Mouse (Mus musculus) heart, postnatal 0 days (tissue): Measurements from ENCODE around the gene Gm6020. TPM values are rescaled to one million over a fixed set of nuclear protein-coding genes. Genes with fewer than 3 reads are reported as not detected.
"Not testable (repeated sequence)": the region's sequence is repeated elsewhere in the genome, so short reads cannot be mapped to it uniquely, and the experiment has no call there.

Experiments
- ATAC-seq: fragments of 200-750 bp; cut with Nextera tagmentation; 2 replicates; pipeline ENCODE4 v1.8.0; 2017; ENCODE audit warnings: low read depth, moderate number of reproducible peaks, moderate library complexity; ENCODE audit not compliant: insufficient read depth
- DNase-seq: peaks from one replicate; pipeline ENCODE4 v3.0.0-alpha.2; 2016; ENCODE audit warnings: low spot score
- H3K27ac ChIP-seq: fragments of 300-500 bp; sonication (generic); 2 replicates; pipeline ENCODE4 v1.5.1; 2014; ENCODE audit warnings: low read depth, mild to moderate bottlenecking
- H3K27me3 ChIP-seq: fragments of 300-500 bp; sonication (generic); 2 replicates; pipeline ENCODE4 v1.6.1; 2014; ENCODE audit warnings: low read length, mixed read lengths; ENCODE audit not compliant: control insufficient read depth, insufficient read depth
- H3K36me3 ChIP-seq: fragments of 300-500 bp; sonication (generic); replicated peaks from 2 replicates; pipeline ENCODE4 v1.6.1; 2014; ENCODE audit warnings: low read length, mixed read lengths; ENCODE audit not compliant: control insufficient read depth, insufficient read depth
- H3K4me1 ChIP-seq: fragments of 300-500 bp; sonication (generic); 2 replicates; pipeline ENCODE4 v1.6.1; 2014; ENCODE audit warnings: antibody characterized with exemption; ENCODE audit not compliant: control insufficient read depth, insufficient read depth
- H3K4me2 ChIP-seq: fragments of 300-500 bp; sonication (generic); 2 replicates; pipeline ENCODE4 v1.6.1; 2014; ENCODE audit warnings: low read depth, mild to moderate bottlenecking, low read length, moderate library complexity
- H3K4me3 ChIP-seq: fragments of 300-500 bp; sonication (generic); 2 replicates; pipeline ENCODE4 v1.5.1; 2014; ENCODE audit warnings: low read depth, low read length
- H3K9ac ChIP-seq: fragments of 300-500 bp; sonication (generic); replicated peaks from 2 replicates; pipeline ENCODE4 v1.6.1; 2014; ENCODE audit warnings: low read depth, low read length, mixed read lengths
- H3K9me3 ChIP-seq: fragments of 300-500 bp; sonication (generic); replicated peaks from 2 replicates; pipeline ENCODE4 v1.6.1; 2016; ENCODE audit warnings: low read length; ENCODE audit not compliant: control insufficient read depth
- CTCF ChIP-seq: IDR thresholded peaks from 2 replicates; pipeline ENCODE4 v1.5.1; 2016; ENCODE audit warnings: antibody characterized with exemption, control low read depth, low read depth
- EP300 ChIP-seq: IDR thresholded peaks from 2 replicates; pipeline ENCODE4 v1.6.1; 2016; ENCODE audit warnings: antibody characterized with exemption, low read depth
- WGBS: fragments of 180-500 bp; shearing (Covaris S2); extraction: QIAGEN DNeasy Blood & Tissue Kit; methylation state at CpG from one replicate; pipeline ENCODE4 v1.1.7; 2014; 5-methylcytosine and 5-hydroxymethylcytosine counted together
- polyA plus RNA-seq: library from polyadenylated mRNA; unstranded; fragments of >200 nt; fragmentation: Nextera tagmentation; extraction: Ambion mirVana; gene quantifications from 2 replicates; pipeline ENCODE4 v1.2.1, GENCODE M21; 2015
- total RNA-seq: library from RNA; depleted of rRNA; stranded (reverse); fragments of >200 nt; gene quantifications from 2 replicates; pipeline ENCODE4 v1.2.3, GENCODE M21; 2014; ENCODE audit warnings: low replicate concordance; rRNA removed

Gene Gm6020
- not detected in 2 replicates for total RNA-seq
- polyA plus RNA-seq = not detected in 2 replicates

- H3K4me3 ChIP-seq, H3K27me3 ChIP-seq, H3K4me2 ChIP-seq, H3K9ac ChIP-seq, H3K27ac ChIP-seq, H3K36me3 ChIP-seq, ATAC-seq, DNase-seq, H3K4me1 ChIP-seq: not testable (repeated sequence)
- WGBS = 70% methylated on average over 2 of the region's 2 CpGs
- H3K9me3 ChIP-seq = peaks cover 14% of the 10 kb centered on the region
Measured at GRCm38 (mm10) chr19:61183590-61183989, at the start of gene Gm6020. Gene Gm6020, plus strand, starts transcription at chr19:61183890.

- no peaks in the 10 kb centered on the region for H3K9me3 ChIP-seq
- no peak for TF ChIP-seq CTCF
- no peak for TF ChIP-seq EP300
- no peaks in the 10 kb centered on the region for H3K27me3 ChIP-seq
- H3K4me2 ChIP-seq = no peak overlapping the region
- no peak for ATAC-seq
- H3K4me1 ChIP-seq = peaks cover 12% of the 10 kb centered on the region; the same call in 1 of the 2 replicates
- H3K27ac ChIP-seq = no peak overlapping the region
- H3K36me3 ChIP-seq = no peaks in the 10 kb centered on the region
- H3K4me3 ChIP-seq = no peak overlapping the region
- no peak for DNase-seq
- H3K9ac ChIP-seq = no peak overlapping the region
Measured at GRCm38 (mm10) chr19:61138655-61139054, 45.0 kb upstream of the Gm6020 start.

GRCm38 (mm10) chr19:61140342-61141206, 43.1 kb upstream of the Gm6020 start, which contains the start of gene Zfp950:
Gene Zfp950, minus strand, starts transcription at chr19:61140840.
- WGBS = under 1% methylated on average over 18 of the region's 18 CpGs
- DNase-seq (peak; percentile 96), ATAC-seq (peak; percentile 99)
- H3K27ac ChIP-seq = peak within 1 kb of the TSS; percentile 63; the same call in 1 of the 2 replicates
- TF ChIP-seq EP300 (no peak), CTCF (no peak)
- no peaks in the 10 kb centered on the region for H3K36me3 ChIP-seq
- peak within 1 kb of the TSS; percentile 70 for H3K4me2 ChIP-seq
- H3K4me3 ChIP-seq = peak within 1 kb of the TSS; percentile 80
- H3K9me3 ChIP-seq = no peaks in the 10 kb centered on the region
- peak within 1 kb of the TSS; percentile 68 for H3K9ac ChIP-seq
- peaks cover 12% of the 10 kb centered on the region; the same call in 1 of the 2 replicates for H3K4me1 ChIP-seq
- no peaks in the 10 kb centered on the region for H3K27me3 ChIP-seq

DNA sequence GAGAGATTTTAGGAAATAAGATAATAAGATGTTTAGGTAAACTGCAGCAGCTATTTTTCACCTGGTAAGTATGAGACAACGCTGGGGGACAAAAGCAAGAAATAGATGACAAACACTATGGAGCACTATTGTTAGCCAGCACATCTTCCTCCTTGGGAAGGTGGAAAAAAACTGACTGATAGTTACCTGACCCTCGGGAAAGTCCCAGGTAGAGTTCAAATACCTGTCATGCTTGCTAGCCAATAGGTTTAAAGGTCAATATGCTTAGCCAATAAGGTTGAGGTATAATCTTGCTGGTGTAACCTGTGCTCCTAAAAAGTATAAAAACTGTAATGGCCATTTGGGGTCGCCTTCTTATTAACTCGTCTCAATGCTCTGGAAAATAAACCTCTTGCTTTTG, 42.4 kb upstream of the Gm6020 start:
- peak overlapping the region; percentile 70 for H3K4me2 ChIP-seq
- no peaks in the 10 kb centered on the region for H3K27me3 ChIP-seq
- H3K9me3 ChIP-seq = no peaks in the 10 kb centered on the region
- 18% methylated on average over 4 of the region's 4 CpGs for WGBS
- DNase-seq (no peak), ATAC-seq (no peak)
- 0 out of 2 replicates have a peak, but pooled peaks have one; percentile 10 for TF ChIP-seq EP300
- TF ChIP-seq CTCF = no peak
- H3K4me1 ChIP-seq = peaks cover 12% of the 10 kb centered on the region; the same call in 1 of the 2 replicates
- H3K36me3 ChIP-seq = no peaks in the 10 kb centered on the region
- H3K27ac ChIP-seq = no peak overlapping the region
- peak overlapping the region; percentile 80 for H3K4me3 ChIP-seq
- H3K9ac ChIP-seq = peak overlapping the region; percentile 68; the same call in 1 of the 2 replicates

GRCm38 (mm10) chr19:61151372-61151700, 32.4 kb upstream of the Gm6020 start:
- WGBS = 6% methylated on average over 8 of the region's 8 CpGs
- H3K27me3 ChIP-seq = no peaks in the 10 kb centered on the region
- peak overlapping the region; percentile 43; the same call in 1 of the 2 replicates for H3K9ac ChIP-seq
- ATAC-seq (no peak), DNase-seq (no peak)
- H3K36me3 ChIP-seq = no peaks in the 10 kb centered on the region
- H3K9me3 ChIP-seq = no peaks in the 10 kb centered on the region
- no peak for TF ChIP-seq EP300
- TF ChIP-seq CTCF = no peak
- peak overlapping the region; percentile 77 for H3K4me2 ChIP-seq
- H3K4me1 ChIP-seq = peaks cover 2% of the 10 kb centered on the region; the same call in 1 of the 2 replicates
- H3K27ac ChIP-seq = no peak overlapping the region
- peak overlapping the region; percentile 49 for H3K4me3 ChIP-seq
